Mouse (Mus musculus) left cerebral cortex, adult 2 months (tissue): ENCODE measurements at regions not wholly inside any gene's neighbourhood (a gene's known extent, or its start where the extent isn't known, plus 50 kb on each side); places are given as distances from the start of the nearest gene placed in this dataset.

Source experiments
- DNase-seq, 2 experiments: peaks; one replicate each; pipeline ENCODE4 v3.0.0; 2021 to 2022; ENCODE audit warnings: low spot score in 2 of 2, mixed read lengths in 1 of 2; ENCODE audit errors: extremely low spot score in 1 of 2
- H3K27ac ChIP-seq: fragments of 200-600 bp; 2 replicates; pipeline ENCODE4 v1.8.1; 2022
- H3K4me3 ChIP-seq: fragments of 200-600 bp; 2 replicates; pipeline ENCODE4 v1.8.1; 2022
- CTCF ChIP-seq: fragments of 200-600 bp; IDR thresholded peaks from 2 replicates; pipeline ENCODE4 v1.8.1; 2022; ENCODE audit warnings: antibody characterized with exemption, mild to moderate bottlenecking, moderate library complexity
- intact Hi-C: fragments of 180-260 bp; cut with DNase I; formaldehyde crosslinking; loops from one replicate; pipeline ENCODE4 v1.15.1; 2025

DNA sequence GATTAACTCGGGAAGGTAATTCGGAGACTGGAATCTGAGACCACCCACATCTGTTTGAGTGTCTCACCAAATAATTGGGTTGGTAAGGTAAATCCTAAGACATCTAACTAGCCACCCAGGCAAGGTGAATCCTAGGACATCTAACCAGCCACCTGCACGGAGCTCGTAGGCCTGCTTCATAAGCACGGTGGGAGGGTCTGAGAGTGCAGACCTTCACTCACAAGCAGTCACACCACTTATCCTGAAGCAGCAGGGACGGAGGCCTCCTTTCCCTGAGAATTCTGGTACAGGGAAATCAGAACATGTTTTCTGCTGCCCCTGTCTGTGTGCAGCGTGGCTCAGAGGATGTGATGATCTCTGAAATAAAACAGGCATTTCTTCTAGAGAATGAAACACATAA lies 206.5 kb downstream of the Zfp326 start:
- DNase-seq = no peak
- intact Hi-C loops = no loop called here
- TF ChIP-seq CTCF = no peak
- H3K27ac ChIP-seq = no peak overlapping the region
- no peak overlapping the region for H3K4me3 ChIP-seq

DNA sequence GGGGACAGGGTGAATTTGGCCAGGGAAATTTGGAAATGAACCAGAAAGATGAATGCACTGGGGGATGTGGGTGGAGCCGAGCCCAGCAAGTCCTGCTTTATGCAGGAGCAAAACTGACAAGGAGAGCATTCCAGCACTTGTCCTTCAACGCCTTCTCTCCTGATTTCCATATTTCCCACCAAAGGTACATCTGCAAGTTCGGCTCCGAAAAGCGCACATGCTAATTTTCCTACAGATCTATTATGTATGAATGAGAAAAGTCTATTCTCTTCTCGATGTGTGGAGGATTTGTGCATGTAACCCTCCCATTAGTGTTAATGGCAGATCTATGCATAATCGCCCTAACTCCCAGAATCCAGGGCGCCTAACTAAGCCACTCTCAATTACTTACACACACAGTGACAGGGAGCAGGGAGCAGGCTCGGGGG lies 190.8 kb downstream of the Zfp326 start:
- intact Hi-C loops = no loop called here
- Histone ChIP-seq H3K4me3 (no peak overlapping the region), H3K27ac (no peak overlapping the region)
- no peak for TF ChIP-seq CTCF
- no peak for DNase-seq

DNA sequence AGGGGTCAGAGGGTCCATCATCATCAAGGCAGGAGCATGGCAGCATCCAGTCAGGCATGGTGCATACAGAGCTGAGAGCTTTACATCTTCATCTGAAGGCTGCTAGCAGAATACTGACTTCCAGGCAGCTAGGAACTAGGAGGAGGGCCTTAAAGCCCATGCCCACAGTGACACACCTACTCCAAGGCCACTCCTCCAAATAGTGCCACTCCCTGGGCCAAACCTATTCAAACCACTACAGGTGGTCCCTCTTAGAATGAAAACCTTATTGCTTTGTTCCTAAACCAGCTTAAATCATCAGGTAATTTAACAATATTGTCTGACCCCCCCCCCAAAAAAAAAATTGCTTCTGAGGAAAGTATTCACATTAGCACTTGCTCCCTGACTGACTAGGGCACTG lies 190.3 kb downstream of the Zfp326 start:
- no peak for DNase-seq
- Histone ChIP-seq H3K4me3 (no peak overlapping the region), H3K27ac (no peak overlapping the region)
- no peak for TF ChIP-seq CTCF
- intact Hi-C loops = no loop called here

DNA sequence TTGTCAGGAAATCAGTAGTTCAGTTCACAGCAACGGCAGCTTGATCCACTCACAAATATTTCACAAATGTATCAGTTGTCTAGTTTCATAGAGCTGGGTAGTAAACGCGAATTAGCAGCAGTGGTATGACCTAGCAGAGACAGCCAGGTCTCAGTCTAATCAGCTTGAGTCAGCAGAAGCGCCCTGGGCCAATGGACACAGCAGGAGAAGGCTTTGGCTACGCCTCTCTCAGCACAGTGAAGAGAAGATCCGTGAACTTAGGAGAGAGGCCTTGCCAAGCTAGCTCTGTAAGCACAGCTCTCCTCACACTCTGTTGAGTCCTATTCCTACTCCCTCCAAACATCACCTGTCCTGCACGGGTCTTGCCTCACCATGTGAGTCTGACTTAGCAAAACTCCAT lies 188.0 kb downstream of the Zfp326 start:
- intact Hi-C loops = no loop called here
- H3K27ac ChIP-seq = no peak overlapping the region
- no peak for DNase-seq
- no peak overlapping the region for H3K4me3 ChIP-seq
- no peak for TF ChIP-seq CTCF

GRCm38 (mm10) chr5:106062926-106063325 lies 186.6 kb downstream of the Zfp326 start:
- Histone ChIP-seq H3K27ac (no peak overlapping the region), H3K4me3 (no peak overlapping the region)
- no peak for TF ChIP-seq CTCF
- DNase-seq = no peak
- intact Hi-C loops = no loop called here

DNA sequence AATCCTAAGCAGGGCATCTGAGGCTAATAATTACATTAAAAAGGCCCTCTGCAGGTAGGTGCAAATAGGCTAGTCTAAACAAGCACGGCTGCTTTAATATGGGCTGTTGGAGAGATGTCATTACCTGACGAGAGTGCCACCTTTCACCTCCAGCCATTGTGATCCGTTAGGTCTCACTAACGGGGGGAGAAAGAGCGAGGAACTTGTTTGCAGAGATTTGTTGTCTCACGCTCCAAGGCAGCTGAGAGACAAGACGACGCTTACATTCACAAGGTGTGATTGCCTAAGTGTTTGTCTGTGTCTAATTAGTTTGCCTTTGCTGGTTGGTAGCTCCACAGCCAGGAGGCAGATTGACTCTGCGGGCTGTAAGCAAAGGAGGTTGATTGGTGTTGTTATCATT lies 180.3 kb downstream of the Zfp326 start:
- no peak for TF ChIP-seq CTCF
- H3K4me3 ChIP-seq = no peak overlapping the region
- no peak for DNase-seq
- intact Hi-C loops = no loop called here
- no peak overlapping the region for H3K27ac ChIP-seq

- Histone ChIP-seq H3K4me3 (no peak overlapping the region), H3K27ac (no peak overlapping the region)
- DNase-seq = peak in 1 of 2 experiments; percentile 12
- intact Hi-C loops = no loop called here
- no peak; the same call in 1 of the 2 replicates for TF ChIP-seq CTCF
Measured at GRCm38 (mm10) chr5:106055221-106055620, 178.9 kb downstream of the Zfp326 start.

DNA sequence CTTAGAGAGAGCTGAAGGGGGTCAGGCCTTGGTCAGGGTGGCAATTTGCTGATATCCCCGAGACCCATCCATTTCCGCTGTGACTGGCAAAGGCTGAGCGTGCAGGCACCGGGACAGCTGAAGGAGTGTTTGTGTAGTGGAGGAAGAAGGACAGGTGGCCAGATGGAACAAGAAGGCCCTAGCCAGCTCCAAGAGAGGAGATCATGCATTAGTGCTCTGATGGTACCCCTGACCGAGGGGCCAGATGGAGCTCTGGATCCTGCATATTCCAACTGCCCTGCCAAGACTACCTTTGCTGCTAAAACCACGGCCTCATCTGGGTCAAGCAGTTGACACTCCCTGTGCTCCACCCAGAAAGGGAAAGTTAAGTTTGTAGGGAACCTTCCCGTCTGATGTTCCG lies 174.7 kb downstream of the Zfp326 start:
- no peak overlapping the region for H3K27ac ChIP-seq
- intact Hi-C loops = no loop called here
- no peak for TF ChIP-seq CTCF
- H3K4me3 ChIP-seq = no peak overlapping the region
- DNase-seq = no peak

DNA sequence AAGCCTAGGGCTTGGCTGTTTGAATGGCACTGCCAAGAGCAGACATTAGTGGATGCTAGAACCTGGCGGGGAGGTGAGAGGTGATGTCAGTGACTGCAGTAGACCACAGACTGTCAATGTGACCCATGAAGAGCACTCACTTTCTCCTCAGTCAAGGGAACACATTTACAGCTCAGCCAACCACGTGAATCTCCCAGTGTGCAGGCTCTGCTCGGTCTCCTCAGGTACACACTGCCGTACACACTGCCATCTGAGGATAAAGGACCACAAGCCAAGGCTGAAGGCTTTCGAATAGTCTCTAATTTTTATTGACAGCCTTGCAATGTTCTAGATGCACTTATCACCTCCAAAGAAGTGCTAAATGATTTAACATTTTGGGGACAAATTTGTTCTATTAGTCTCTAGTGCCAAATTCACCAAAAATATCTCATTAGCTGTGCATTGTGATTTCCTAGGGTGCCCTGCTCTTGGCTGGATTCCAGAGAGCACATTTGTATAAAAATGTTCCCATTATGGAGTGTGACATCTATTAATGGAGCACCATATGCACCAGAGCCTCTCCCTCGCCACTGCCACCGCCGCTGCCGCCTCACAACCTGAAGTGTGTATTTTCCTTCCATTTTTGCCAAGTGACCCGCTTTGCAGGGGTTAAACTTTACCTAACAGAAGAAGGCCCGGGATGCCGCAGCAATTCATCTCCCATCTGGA lies 168.7 kb downstream of the Zfp326 start:
- no peak overlapping the region for H3K4me3 ChIP-seq
- DNase-seq = no peak
- TF ChIP-seq CTCF = no peak
- intact Hi-C loops = no loop called here
- H3K27ac ChIP-seq = no peak overlapping the region

DNA sequence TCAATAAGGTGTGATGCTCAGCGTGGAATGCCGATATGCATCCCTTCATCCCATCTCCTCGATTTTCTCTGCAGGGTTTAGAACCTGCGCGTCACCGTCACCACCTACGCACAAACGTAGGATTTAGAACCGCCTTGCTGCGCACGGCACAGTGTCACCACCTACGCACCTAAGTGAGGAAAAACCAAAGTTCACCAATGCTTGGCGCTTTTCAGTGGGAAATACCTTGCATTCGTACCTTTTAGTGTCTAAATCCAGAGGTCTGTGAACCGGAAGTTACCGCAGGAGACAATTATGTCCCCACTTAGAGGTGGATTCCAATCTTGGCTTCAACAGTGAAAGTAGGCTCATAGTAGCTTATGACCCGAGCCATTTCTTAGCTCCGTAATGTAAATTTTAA lies 162.0 kb downstream of the Zfp326 start:
- intact Hi-C loops = no loop called here
- no peak for TF ChIP-seq CTCF
- H3K27ac ChIP-seq = no peak overlapping the region

DNA sequence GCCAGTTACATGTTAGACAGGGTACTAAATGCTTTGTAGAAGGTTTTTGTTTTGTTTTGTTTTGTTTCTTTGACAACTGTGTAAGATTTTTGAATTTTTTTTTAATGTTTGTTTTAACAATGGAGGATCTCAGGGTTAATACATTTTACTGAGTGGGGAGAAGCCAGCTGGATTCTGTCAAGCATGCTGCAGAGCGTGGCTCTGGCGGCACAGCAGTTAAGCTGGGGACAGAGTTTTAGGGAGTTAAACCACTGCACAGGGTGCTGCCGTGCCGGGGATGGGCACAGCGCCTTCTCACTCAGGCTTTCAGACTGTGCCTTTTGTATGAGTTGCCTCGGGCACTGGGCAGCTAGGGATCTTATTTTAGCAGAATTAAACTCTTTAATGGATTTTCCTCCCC lies 159.8 kb downstream of the Zfp326 start:
- intact Hi-C loops = no loop called here
- no peak for DNase-seq
- no peak for TF ChIP-seq CTCF
- Histone ChIP-seq H3K27ac (no peak overlapping the region), H3K4me3 (no peak overlapping the region)

More for the DNA sequence above, 162.0 kb downstream of the Zfp326 start:
- DNase-seq = no peak
- no peak overlapping the region for H3K4me3 ChIP-seq

- H3K4me3 ChIP-seq = no peak overlapping the region
- intact Hi-C loops = no loop called here
- no peak for DNase-seq
- no peak overlapping the region for H3K27ac ChIP-seq
- TF ChIP-seq CTCF = no peak
Measured at GRCm38 (mm10) chr5:106032956-106033355, 156.6 kb downstream of the Zfp326 start.

DNA sequence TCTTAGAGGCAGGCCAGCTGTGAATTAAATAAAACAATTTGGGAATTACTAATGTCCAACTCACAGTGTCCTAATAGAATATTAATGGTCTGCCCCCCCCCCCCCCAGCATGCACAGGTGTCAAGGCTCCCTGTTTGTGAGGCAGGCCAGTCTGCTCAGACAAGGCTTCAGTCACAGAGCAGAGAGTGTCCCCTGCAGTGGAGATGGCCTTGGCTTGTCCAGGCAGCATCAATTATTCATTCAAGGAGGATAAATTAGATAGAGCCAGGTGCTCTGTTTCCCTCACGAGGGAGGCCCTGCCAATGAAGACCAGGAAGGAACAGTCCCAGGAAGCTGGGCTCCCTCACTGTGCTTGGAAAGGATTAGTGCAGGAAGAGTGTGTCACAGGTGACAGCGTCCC lies 150.5 kb downstream of the Zfp326 start:
- Histone ChIP-seq H3K4me3 (no peak overlapping the region), H3K27ac (no peak overlapping the region)
- intact Hi-C loops = no loop called here
- DNase-seq = no peak
- TF ChIP-seq CTCF = no peak
